Mouse (Mus musculus): ENCODE measurements at regions not wholly inside any gene's neighbourhood (a gene's known extent, or its start where the extent isn't known, plus 50 kb on each side); places are given as distances from the start of the nearest gene placed in this dataset.

DNA sequence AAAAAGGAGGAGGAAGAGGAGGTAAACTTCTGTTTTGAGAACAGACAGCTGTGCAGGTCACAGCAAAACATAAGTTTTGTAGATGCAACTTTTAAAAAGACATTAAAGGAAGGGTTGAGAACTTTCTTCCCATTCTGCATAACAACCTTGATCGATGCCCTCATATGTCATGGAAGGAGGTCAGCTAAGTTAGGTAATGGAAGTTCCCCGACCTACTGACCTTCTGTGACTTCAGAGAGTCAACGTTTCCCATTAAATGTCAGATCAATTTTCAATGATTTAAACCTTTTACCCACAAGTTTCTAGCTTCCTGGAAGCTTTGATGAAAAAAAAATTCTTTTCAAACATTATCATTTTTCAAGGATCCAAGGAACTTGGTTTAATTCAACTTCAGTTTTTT is 153.2 kb downstream of the Nrip1 start:
- TF ChIP-seq CTCF (conservative IDR thresholded peaks at IDR 0.05; ENCODE audit: low read length) (no peak), NANOG (IDR thresholded peaks at IDR 0.05; ENCODE audit: borderline replicate concordance, low read length) (no peak), POU5F1 (IDR thresholded peaks at IDR 0.05; ENCODE audit: borderline replicate concordance, low read length) (no peak)
